Mouse (Mus musculus) olfactory bulb, adult 2 months (tissue): Measurements from ENCODE around the gene Gpr132.

Source experiments
- CTCF ChIP-seq: fragments of 200-500 bp; IDR thresholded peaks from 2 replicates; pipeline ENCODE4 v1.5.1; 2012; ENCODE audit warnings: low read depth, mild to moderate bottlenecking, low read length, moderate library complexity; ENCODE audit not compliant: insufficient read depth
- POLR2A ChIP-seq: fragments of 200-500 bp; IDR thresholded peaks from 2 replicates; pipeline ENCODE4 v1.6.1; 2012; ENCODE audit warnings: mild to moderate bottlenecking, low read depth, low read length, moderate library complexity; ENCODE audit not compliant: insufficient read depth

DNA sequence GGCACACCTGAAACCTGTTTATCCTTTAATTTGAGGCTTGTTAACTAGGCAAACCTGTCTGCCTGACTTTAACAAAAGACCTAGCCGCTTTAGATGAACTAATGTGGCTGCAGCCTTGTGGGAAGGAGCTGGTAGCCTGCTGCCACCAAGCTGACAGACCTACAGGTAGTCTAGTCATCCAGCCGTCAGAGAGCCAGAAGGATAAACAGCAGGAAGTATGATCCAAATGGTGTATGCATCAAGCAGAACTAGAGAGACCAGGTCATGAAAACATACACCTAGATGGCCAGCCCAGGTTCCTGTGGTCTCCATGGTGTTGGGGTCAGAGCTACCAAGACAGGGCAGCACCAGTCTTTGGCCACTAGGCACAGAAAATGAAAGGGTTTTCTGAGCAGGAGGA, 33.0 kb downstream of the Gpr132 start:
- TF ChIP-seq POLR2A (no peak), CTCF (no peak)
